Mouse (Mus musculus): Measurements from ENCODE around the gene Vrk2. TPM values are rescaled to one million over a fixed set of nuclear protein-coding genes. Genes with fewer than 3 reads are reported as not detected.

The Vrk2 gene
- polyA plus RNA-seq, 1 experiment from 2014 or later, result 4.0 TPM

GRCm38 (mm10) chr11:26601571-26602175 lies 7.9 kb upstream of the Vrk2 start:
- 95% methylated on average over 2 of the region's 2 CpGs for WGBS
- no peak for DNase-seq (ENCODE audit: low spot score)
- Histone ChIP-seq H3K4me2 (replicated peaks) (no peak overlapping the region), H3K36me3 (replicated peaks; ENCODE audit: control insufficient read depth, insufficient read depth) (no peaks in the 10 kb centered on the region), H3K27me3 (ENCODE audit: control insufficient read depth, insufficient read depth, low read length) (no peaks in the 10 kb centered on the region), H3K9ac (no peak overlapping the region), H3K4me3 (replicated peaks; ENCODE audit: low read length) (no peak overlapping the region), H3K4me1 (replicated peaks; ENCODE audit: control insufficient read depth, insufficient read depth, low read length) (no peaks in the 10 kb centered on the region), H3K9me3 (ENCODE audit: control insufficient read depth, low read length) (no peaks in the 10 kb centered on the region), H3K27ac (no peak overlapping the region)
- no peak for ATAC-seq (ENCODE audit: low FRiP score)

GRCm38 (mm10) chr11:26600692-26601091 lies 6.9 kb upstream of the Vrk2 start:
- no peaks in the 10 kb centered on the region for H3K27me3 ChIP-seq (ENCODE audit: control insufficient read depth, insufficient read depth, low read length)
- H3K9me3 ChIP-seq (ENCODE audit: control insufficient read depth, low read length), result no peaks in the 10 kb centered on the region
- no peak overlapping the region for H3K4me2 ChIP-seq (replicated peaks)
- H3K4me1 ChIP-seq (replicated peaks; ENCODE audit: control insufficient read depth, insufficient read depth, low read length), result no peaks in the 10 kb centered on the region
- H3K27ac ChIP-seq, result no peak overlapping the region
- ATAC-seq (ENCODE audit: low FRiP score) (no peak), DNase-seq (ENCODE audit: low spot score) (no peak)
- H3K9ac ChIP-seq, result no peak overlapping the region
- H3K36me3 ChIP-seq (replicated peaks; ENCODE audit: control insufficient read depth, insufficient read depth), result no peaks in the 10 kb centered on the region
- no peak overlapping the region for H3K4me3 ChIP-seq (replicated peaks; ENCODE audit: low read length)
- 91% methylated on average over 4 of the region's 4 CpGs for WGBS

- ATAC-seq (ENCODE audit: low FRiP score), result no peak
- Histone ChIP-seq H3K27me3 (ENCODE audit: control insufficient read depth, insufficient read depth, low read length) (no peaks in the 10 kb centered on the region), H3K9me3 (ENCODE audit: control insufficient read depth, low read length) (no peaks in the 10 kb centered on the region), H3K4me2 (replicated peaks) (no peak overlapping the region), H3K9ac (no peak overlapping the region), H3K27ac (no peak overlapping the region), H3K36me3 (replicated peaks; ENCODE audit: control insufficient read depth, insufficient read depth) (no peaks in the 10 kb centered on the region), H3K4me1 (replicated peaks; ENCODE audit: control insufficient read depth, insufficient read depth, low read length) (no peaks in the 10 kb centered on the region), H3K4me3 (replicated peaks; ENCODE audit: low read length) (no peak overlapping the region)
- 88% methylated on average over 1 of the region's 1 CpGs for WGBS
- DNase-seq (ENCODE audit: low spot score), result no peak
These were observed 5.1 kb upstream of the Vrk2 start for GRCm38 (mm10) chr11:26598876-26599275.

- no peaks in the 10 kb centered on the region for H3K4me1 ChIP-seq (replicated peaks; ENCODE audit: control insufficient read depth, insufficient read depth, low read length)
- DNase-seq (ENCODE audit: low spot score), result no peak
- H3K27me3 ChIP-seq (ENCODE audit: control insufficient read depth, insufficient read depth, low read length), result no peaks in the 10 kb centered on the region
- no peak overlapping the region for H3K9ac ChIP-seq
- no peaks in the 10 kb centered on the region for H3K36me3 ChIP-seq (replicated peaks; ENCODE audit: control insufficient read depth, insufficient read depth)
- no peaks in the 10 kb centered on the region for H3K9me3 ChIP-seq (ENCODE audit: control insufficient read depth, low read length)
- WGBS, result 90% methylated on average over 6 of the region's 6 CpGs
- no peak overlapping the region for H3K4me2 ChIP-seq (replicated peaks)
- H3K27ac ChIP-seq, result no peak overlapping the region
- no peak for ATAC-seq (ENCODE audit: low FRiP score)
- H3K4me3 ChIP-seq (replicated peaks; ENCODE audit: low read length), result no peak overlapping the region
These were observed 4.0 kb upstream of the Vrk2 start for GRCm38 (mm10) chr11:26597761-26598160.

- ATAC-seq (ENCODE audit: low FRiP score) (no peak), DNase-seq (ENCODE audit: low spot score) (no peak)
- no peak overlapping the region for H3K4me3 ChIP-seq (replicated peaks; ENCODE audit: low read length)
- no peaks in the 10 kb centered on the region for H3K9me3 ChIP-seq (ENCODE audit: control insufficient read depth, low read length)
- WGBS, result 83% methylated on average over 6 of the region's 6 CpGs
- no peaks in the 10 kb centered on the region for H3K27me3 ChIP-seq (ENCODE audit: control insufficient read depth, insufficient read depth, low read length)
- no peak overlapping the region for H3K4me2 ChIP-seq (replicated peaks)
- no peaks in the 10 kb centered on the region for H3K36me3 ChIP-seq (replicated peaks; ENCODE audit: control insufficient read depth, insufficient read depth)
- no peak overlapping the region for H3K27ac ChIP-seq
- H3K4me1 ChIP-seq (replicated peaks; ENCODE audit: control insufficient read depth, insufficient read depth, low read length), result 0 out of 2 replicates have a peak, but pooled peaks cover 3% of the 10 kb centered on the region
- no peak overlapping the region for H3K9ac ChIP-seq
These were observed 3.3 kb upstream of the Vrk2 start for GRCm38 (mm10) chr11:26597145-26597544.

GRCm38 (mm10) chr11:26596186-26596585 lies 2.4 kb upstream of the Vrk2 start:
- no peaks in the 10 kb centered on the region for H3K27me3 ChIP-seq (ENCODE audit: control insufficient read depth, insufficient read depth, low read length)
- H3K9ac ChIP-seq, result no peak overlapping the region
- ATAC-seq (ENCODE audit: low FRiP score), result no peak
- no peaks in the 10 kb centered on the region for H3K36me3 ChIP-seq (replicated peaks; ENCODE audit: control insufficient read depth, insufficient read depth)
- H3K9me3 ChIP-seq (ENCODE audit: control insufficient read depth, low read length), result no peaks in the 10 kb centered on the region
- H3K4me1 ChIP-seq (replicated peaks; ENCODE audit: control insufficient read depth, insufficient read depth, low read length), result 0 out of 2 replicates have a peak, but pooled peaks cover 3% of the 10 kb centered on the region
- no peak for DNase-seq (ENCODE audit: low spot score)
- H3K27ac ChIP-seq, result no peak overlapping the region
- WGBS, result 85% methylated on average over 1 of the region's 1 CpGs
- no peak overlapping the region for H3K4me2 ChIP-seq (replicated peaks)
- no peak overlapping the region for H3K4me3 ChIP-seq (replicated peaks; ENCODE audit: low read length)

- Histone ChIP-seq H3K36me3 (replicated peaks; ENCODE audit: control insufficient read depth, insufficient read depth) (no peaks in the 10 kb centered on the region), H3K4me3 (replicated peaks; ENCODE audit: low read length) (no peak overlapping the region), H3K27me3 (ENCODE audit: control insufficient read depth, insufficient read depth, low read length) (no peaks in the 10 kb centered on the region), H3K4me1 (replicated peaks; ENCODE audit: control insufficient read depth, insufficient read depth, low read length) (0 out of 2 replicates have a peak, but pooled peaks cover 3% of the 10 kb centered on the region), H3K9ac (no peak overlapping the region), H3K4me2 (replicated peaks) (no peak overlapping the region), H3K27ac (no peak overlapping the region), H3K9me3 (ENCODE audit: control insufficient read depth, low read length) (no peaks in the 10 kb centered on the region)
- 71% methylated on average over 1 of the region's 1 CpGs for WGBS
- ATAC-seq (ENCODE audit: low FRiP score) (no peak), DNase-seq (ENCODE audit: low spot score) (no peak)
These were observed 688 bp upstream of the Vrk2 start for GRCm38 (mm10) chr11:26594487-26594886.

GRCm38 (mm10) chr11:26592395-26593053 lies 1.3 kb downstream of the Vrk2 start:
- H3K9ac ChIP-seq, result peak overlapping the region; percentile 65
- H3K4me3 ChIP-seq (replicated peaks; ENCODE audit: low read length), result peak overlapping the region; percentile 63
- H3K27me3 ChIP-seq (ENCODE audit: control insufficient read depth, insufficient read depth, low read length), result no peaks in the 10 kb centered on the region
- 0 out of 2 replicates have a peak, but pooled peaks cover 3% of the 10 kb centered on the region for H3K4me1 ChIP-seq (replicated peaks; ENCODE audit: control insufficient read depth, insufficient read depth, low read length)
- H3K27ac ChIP-seq, result no peak overlapping the region
- no peaks in the 10 kb centered on the region for H3K9me3 ChIP-seq (ENCODE audit: control insufficient read depth, low read length)
- DNase-seq (ENCODE audit: low spot score) (no peak), ATAC-seq (ENCODE audit: low FRiP score) (no peak)
- WGBS, result 30% methylated on average over 6 of the region's 6 CpGs
- H3K36me3 ChIP-seq (replicated peaks; ENCODE audit: control insufficient read depth, insufficient read depth), result no peaks in the 10 kb centered on the region
- peak overlapping the region; percentile 97 for H3K4me2 ChIP-seq (replicated peaks)

GRCm38 (mm10) chr11:26587184-26587524 lies 6.6 kb downstream of the Vrk2 start:
- Histone ChIP-seq H3K27ac (no peak overlapping the region), H3K27me3 (ENCODE audit: control insufficient read depth, insufficient read depth, low read length) (no peaks in the 10 kb centered on the region), H3K4me3 (replicated peaks; ENCODE audit: low read length) (no peak overlapping the region), H3K9ac (no peak overlapping the region), H3K4me1 (replicated peaks; ENCODE audit: control insufficient read depth, insufficient read depth, low read length) (no peaks in the 10 kb centered on the region), H3K36me3 (replicated peaks; ENCODE audit: control insufficient read depth, insufficient read depth) (no peaks in the 10 kb centered on the region), H3K9me3 (ENCODE audit: control insufficient read depth, low read length) (no peaks in the 10 kb centered on the region), H3K4me2 (replicated peaks) (no peak overlapping the region)
- ATAC-seq (ENCODE audit: low FRiP score), result no peak
- WGBS, result 86% methylated on average over 1 of the region's 1 CpGs
- no peak for DNase-seq (ENCODE audit: low spot score)
